Mouse (Mus musculus) E14TG2a.4 (cell line): ENCODE results near the gene Fbxw7.

Experiments
- CTCF ChIP-seq: conservative IDR thresholded peaks from 2 replicates; pipeline ENCODE4 v1.5.1; 2014; ENCODE audit warnings: low read length
- NANOG ChIP-seq: IDR thresholded peaks from 2 replicates; pipeline ENCODE4 v1.6.1; 2014; ENCODE audit warnings: borderline replicate concordance, low read length, mixed read lengths
- POU5F1 ChIP-seq: IDR thresholded peaks from 2 replicates; pipeline ENCODE4 v1.6.1; 2014; ENCODE audit warnings: low read length, borderline replicate concordance

DNA sequence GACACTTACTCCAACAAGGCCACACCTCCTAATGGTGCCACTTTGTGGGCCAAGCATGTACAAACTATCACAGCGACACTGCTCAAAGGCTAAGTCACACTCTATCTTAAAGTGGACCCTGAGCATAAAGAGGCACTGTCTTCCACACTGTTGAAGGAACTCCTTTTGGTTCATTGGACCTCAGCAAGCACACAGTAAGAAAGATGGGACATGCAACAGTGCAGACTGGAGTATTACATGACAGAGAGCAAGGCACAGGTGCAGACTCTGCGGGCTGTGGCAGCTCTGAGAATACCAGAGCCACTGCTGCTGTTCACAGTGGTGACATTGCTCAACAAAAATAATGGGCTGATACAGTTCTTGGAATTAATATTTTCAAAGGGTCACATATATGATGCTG is 165.1 kb downstream of the Fbxw7 start:
- TF ChIP-seq CTCF (no peak), NANOG (no peak), POU5F1 (no peak)
